Mouse (Mus musculus) T-helper 2 cell (primary cell): ENCODE data around the gene Hdac4.

Experiments
- in situ Hi-C: fragments of 300-600 bp; cut with MboI, MseI; formaldehyde crosslinking; loops from one replicate; pipeline ENCODE4 v1.15.1; 2025; ENCODE audit warnings: high pct_unique_total_duplicates

Hdac4 gene

DNA sequence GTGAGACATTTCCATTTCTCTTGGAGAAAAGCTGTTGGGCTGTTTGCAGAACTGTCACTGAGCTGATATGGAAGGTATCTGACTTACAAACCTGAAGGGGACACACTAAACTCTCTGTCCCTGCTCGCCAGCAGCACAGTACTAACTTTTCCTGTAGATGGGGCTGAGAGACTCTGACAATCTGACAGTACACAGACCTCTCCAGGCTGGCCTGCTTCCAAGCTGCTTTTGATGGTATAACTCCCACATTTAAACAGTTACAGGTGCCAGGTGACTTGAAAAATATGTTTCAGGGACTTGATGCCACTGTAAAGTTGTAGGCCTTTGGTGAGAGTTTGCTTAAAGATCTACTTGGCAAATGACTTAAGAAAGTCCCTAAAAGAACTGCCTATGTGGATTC is 214.1 kb downstream of the Hdac4 start:
- in situ Hi-C loops: no loop called here

DNA sequence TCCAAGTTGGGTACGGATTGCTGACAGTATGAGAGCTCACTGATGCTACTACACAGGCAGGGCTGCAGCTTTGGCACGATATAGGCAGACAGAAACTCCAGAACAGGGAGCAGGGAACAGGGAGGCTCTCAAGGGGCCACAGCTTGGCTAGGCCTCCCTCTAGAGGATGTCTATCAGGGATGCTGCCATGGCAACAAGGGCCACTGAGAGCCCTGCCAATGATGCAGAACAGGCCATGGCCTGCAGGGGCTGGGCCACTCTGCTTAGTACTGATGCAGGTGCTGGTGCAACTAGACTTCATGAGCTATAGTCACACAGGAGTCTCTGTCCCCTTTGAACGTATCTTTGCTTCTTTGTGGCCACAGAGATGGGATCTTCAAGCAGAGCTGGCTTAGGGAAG is 217.1 kb downstream of the Hdac4 start:
- in situ Hi-C loops: no loop called here

DNA sequence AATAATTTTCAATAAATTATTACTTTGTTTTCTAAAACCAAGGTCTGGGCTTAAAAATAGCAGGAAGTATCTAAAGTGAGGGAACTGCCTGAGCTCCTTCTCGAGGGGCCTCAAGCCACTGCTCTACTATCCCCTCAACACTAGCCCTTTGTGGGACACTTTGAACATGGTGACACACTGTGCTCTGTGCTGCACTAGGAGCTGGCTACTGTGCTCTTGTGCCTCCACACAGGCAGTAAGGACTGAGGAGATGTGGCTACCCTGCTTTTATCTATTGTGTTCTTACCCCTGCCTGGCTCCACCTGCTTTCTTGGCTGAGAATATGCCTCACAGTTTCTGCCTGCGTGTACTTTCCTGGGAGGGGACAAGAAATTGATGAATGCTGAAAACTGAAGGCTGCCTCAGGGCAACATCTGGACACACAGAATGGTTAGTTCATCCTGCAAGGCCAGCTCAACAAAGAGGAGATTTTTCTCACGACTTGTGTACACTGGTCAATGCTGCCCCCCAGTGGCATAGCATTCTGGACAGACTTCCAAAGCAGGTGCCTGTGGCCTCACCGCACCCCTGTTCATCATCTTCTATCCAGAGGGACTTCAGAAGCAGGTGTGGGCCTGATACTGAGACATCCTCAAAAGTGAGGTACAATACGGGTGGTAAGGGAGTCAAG is 226.7 kb downstream of the Hdac4 start:
- in situ Hi-C loops: loop anchor here (25.0 kb wide), 1 partner anchor 493 kb away; the partner anchor contains the start of gene Ndufa10

DNA sequence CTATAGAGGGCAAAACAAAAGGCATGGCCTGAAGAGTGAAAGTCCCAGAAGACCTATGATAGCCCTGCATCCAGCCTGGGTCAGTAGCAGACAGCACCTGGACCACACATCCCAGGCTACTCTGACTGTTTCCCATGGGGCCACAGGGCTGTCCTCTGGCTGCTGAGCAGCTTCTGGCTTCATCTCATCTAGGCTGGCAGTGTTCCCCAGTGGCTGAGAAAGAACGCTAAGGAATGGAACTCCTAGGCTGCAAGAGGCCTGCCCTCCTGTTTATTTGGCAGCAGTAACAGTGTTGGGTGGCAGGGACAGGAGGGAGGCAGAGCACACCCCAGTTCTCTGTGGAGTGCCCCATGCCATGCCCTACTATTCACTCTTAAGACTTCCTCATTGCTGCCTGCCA is 228.5 kb downstream of the Hdac4 start:
- in situ Hi-C loops: loop anchor here (25.0 kb wide), 1 partner anchor 495 kb away; the partner anchor contains the start of gene Ndufa10

DNA sequence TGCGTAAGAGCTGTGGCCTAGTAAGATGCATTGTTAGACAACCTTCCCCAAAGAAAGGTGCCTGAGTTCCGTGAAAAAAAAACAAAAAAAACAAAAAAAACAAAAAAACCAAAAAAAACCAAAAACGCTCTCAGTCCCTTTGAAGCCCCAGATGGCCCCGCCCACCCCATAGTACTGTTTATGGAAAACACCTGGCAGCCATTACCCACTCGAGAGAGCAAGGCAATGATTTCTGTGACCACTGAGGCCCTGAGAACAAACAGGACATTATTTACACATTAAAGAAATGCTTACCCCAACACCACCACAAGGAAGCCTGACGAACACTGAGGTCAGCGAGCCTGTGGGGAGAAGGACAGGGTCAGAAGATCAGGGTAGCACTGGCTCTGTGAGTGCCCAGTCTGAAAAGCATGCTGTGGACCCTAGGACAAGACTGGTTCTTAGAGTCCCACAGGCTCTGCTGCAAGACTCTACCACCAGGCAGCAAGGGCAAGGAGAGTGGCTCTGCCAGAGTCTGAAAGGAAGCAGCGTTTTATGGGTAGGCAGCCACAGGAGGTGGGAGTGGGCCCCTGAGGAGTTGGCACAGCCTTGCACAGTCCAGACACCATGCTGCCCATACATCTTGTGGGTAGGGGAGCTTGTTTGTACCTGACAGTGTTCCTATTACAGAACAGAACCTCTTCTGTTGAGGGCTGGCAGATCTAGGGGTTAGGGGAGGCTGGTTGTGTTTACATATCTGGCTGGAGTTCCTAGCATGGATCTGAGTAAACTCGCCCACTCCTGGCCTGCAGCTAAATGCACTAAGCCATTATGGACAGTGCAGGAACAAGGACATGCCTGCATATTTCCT is 230.8 kb downstream of the Hdac4 start:
- in situ Hi-C loops: loop anchor here (5.0 to 25.0 kb wide), 2 partner anchors 393 to 498 kb away; partner anchors contain the start of gene Ndufa10

DNA sequence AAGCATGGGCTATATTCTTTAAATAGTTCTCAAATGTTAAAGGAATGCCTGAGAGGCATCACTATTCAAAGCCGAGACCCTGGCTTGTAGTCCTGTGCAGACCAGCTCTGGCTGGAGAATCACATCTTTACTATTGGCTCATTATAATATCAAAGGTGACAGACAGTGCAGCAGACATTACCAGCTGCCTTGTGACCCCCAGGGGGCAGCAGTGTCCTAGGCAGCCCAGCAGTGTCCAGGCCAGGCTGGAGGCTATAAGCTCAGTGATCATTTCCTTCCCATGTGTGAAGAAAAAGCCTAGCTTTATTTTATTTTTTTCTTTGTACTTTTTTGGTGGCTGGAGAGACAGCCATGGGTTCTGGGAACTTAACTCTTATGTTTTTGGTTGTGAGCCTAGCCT is 233.2 kb downstream of the Hdac4 start:
- in situ Hi-C loops: loop anchor here (5.0 to 25.0 kb wide), 2 partner anchors 395 to 500 kb away; partner anchors contain the start of gene Ndufa10

DNA sequence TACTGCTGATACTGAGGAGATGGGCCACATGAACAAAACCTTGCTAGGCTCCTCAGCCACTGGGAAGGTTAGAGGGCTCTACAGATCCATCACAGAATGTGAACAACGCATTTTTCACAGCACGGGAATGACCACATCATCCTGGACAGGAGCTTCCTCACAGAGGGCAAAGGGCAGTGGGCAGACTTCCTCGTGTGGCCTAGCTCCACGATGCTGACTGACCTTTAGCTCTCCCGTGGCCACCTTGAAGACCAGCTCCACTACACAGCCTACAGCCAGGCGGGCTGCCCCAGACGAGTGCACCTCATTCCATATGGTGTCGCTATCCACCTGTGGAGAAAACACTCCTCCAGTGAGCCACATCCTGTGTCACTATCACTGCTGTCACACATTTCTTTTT is 234.3 kb downstream of the Hdac4 start:
- in situ Hi-C loops: loop anchor here (5.0 to 25.0 kb wide), 2 partner anchors 396 to 501 kb away; partner anchors contain the start of gene Ndufa10

DNA sequence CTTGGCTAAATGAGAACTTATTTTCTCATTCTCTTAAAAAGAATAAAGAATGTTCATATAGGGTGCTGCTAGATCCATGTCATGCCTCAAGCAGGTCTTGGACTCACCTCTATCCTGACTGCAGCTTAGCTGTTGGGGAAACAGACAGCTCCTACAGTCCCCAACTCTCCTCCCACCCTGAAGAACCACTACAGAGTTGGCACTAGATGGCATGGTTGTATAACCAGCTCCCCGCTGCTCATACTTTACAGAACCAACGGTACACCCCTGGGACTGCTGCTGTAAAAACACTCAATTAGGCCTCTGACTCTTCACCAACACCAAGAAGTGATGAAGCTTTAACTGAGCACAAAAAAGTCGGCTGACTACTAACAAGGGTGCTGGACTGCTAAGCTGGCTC is 235.6 kb downstream of the Hdac4 start:
- in situ Hi-C loops: loop anchor here (5.0 to 25.0 kb wide), 2 partner anchors 397 to 502 kb away; partner anchors contain the start of gene Ndufa10

DNA sequence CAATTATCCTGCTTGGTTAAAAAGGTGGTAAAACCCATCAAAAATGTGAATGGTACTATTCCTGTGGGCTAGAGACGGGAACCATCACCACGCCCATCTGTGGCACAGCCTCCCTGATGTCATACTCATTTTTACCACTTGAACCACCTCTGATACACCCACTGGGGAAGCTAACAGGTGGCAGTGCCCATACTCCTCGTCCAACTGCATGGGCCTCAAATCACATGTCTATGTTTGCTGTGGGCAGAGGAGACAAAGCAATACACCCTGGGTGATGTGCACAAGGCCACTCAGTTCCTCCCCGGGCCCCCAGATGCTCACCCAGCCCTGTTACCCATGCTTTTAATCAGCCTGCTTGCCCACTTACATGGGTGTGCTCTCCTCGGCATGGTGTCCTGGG is 236.5 kb downstream of the Hdac4 start:
- in situ Hi-C loops: loop anchor here (25.0 kb wide), 1 partner anchor 503 kb away; the partner anchor contains the start of gene Ndufa10

DNA sequence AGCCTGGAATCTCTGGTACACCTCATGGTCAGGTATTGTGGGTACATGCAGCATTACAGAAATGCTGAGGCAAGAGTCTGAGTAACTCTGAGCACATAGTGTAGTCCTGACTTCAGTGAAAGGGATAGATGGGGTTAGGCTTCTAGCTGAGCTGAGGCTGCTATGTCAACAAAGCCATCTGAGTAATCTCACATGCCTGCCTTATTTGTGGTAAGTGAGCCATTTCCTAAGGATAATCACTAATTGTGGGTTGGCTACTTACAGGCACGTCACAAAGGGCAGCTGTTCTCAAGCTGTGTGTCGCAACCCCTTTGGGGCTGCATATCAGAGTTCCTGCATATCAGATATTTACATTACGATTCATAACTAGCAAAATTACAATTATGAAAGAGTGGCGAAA is 239.3 kb downstream of the Hdac4 start:
- in situ Hi-C loops: loop anchor here (25.0 kb wide), 1 partner anchor 506 kb away; the partner anchor contains the start of gene Ndufa10

DNA sequence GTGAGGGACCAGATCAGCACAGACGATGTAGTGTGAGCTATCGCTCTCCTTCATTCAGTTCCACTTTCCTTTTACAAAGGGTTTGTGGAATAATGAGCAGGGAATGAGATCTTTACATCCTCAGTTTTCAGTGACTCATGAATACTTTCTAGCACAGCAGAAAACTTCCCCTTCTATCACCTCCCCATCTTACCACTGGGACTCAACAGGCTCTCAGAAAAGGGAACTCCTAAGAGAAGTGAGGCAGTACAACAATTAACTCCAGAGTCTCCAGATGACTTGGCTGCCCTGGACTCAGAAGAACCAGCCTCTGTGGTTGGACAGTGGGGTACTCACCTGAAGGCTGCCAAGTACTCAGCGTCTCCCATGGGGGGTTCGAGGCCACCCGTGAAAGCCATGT is 240.5 kb downstream of the Hdac4 start:
- in situ Hi-C loops: loop anchor here (25.0 kb wide), 1 partner anchor 507 kb away; the partner anchor contains the start of gene Ndufa10

DNA sequence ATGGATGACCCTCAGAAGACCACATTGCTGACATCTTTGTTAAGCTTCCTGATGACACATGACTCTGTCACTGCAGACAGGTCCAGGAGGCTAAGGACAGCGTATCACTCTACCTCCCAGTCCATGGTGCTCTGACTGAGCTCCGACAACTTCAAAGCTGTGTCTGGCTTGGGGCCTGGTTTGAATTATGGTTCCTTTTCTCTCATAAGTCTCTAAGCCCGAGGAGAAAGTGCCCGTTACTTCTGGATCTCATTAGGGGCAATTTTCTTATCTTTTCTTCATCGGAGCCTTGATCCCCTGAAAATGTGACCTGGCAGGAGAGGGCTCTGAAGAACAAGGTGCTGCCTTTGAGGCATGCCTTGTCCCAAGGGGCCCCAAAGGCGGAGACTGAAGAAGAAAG is 242.6 kb downstream of the Hdac4 start:
- in situ Hi-C loops: loop anchor here (25.0 kb wide), 1 partner anchor 509 kb away; the partner anchor contains the start of gene Ndufa10

DNA sequence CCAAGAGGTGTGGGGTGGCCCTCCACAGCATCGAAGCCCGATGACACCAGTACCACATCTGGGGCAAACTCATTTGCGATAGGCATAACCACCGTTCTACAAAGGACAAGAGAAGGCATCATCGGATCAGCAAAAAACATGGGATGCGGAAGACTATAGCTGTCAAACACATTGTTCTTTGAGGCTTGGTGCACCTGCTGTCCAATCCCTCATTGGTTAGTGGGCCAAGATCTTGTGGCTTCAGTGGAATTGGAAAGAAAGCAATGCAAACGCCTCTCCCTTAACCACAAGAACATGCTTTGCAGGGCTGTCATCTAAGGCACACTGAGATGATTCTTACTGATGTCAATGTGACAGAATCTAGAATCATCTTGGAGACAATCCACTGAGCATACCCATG is 248.1 kb downstream of the Hdac4 start:
- in situ Hi-C loops: no loop called here

DNA sequence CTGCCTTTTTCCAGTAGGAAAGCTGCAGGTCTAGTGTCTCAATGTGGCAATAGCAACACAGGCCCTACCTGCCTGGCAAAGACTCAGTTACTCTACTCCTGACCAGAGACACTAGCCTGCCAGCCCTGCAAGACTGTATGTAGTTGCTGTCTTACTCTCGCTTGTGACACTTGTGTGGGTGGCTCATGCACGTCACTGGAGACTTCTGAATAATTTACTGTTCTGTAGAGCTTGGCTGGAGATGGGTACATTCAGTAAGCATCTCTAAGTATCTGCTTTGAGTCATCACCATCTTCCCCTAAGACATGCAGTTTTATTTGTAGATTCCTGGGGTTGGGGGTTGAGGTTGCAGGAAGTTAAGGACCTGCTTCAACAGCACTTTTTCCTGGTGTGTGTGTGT is 252.9 kb downstream of the Hdac4 start:
- in situ Hi-C loops: no loop called here

DNA sequence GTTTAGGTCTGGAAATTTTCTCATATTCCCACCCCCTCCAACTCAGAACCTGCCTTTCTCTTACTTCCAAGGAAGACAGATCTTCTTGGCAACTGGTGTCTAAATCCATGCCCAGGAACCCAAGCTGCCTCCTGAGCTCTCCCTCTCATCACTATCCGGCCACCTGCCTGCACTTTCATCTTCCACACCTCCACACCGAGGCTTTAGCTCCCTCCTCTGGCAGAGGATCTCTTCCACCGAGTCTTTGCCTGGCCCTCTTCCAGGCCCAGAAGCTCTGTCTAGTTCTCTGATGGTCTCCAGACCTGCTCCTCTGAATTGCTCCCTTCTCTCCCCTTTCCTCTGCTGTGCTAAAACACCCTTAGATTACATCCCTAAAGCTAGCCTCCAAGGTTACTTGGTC is 253.5 kb downstream of the Hdac4 start:
- in situ Hi-C loops: no loop called here

DNA sequence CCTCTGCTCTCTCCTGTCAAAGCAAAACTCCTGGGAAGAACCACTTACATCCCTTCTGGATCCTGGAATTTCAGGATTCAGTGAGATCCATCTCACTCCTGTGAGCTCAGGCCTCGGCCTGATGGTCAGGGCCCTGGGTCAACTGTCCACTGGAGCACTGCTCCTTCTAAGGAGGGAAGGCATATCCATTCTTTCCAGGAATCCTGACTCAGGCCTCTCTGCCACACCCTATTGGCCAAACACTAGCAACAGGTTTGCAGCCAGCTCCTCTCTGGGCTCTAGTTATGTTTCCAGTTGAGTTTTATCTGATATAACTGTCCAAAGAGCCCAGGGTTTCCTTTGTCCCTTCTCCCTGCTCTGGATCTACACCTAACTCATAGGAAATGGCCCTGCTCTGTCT is 254.4 kb downstream of the Hdac4 start:
- in situ Hi-C loops: no loop called here

DNA sequence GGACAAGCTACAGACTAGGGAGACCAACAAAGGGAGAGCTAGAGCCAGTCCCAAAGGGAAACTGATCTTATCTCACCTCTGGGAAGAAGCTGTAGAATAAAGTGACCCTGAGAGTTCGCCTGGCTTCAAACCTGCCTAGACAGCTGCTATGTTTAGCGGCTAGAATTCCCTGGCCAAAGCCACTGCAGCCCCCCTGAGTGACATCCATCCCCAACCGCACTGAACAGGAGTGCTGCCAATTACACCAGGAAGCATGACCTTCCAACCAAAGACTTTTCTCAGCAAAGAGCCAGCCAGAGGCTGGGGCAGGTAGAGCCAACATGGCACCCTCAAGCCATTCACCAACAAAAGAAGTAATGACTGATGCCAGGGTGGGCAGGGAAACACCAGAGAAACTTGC is 260.3 kb downstream of the Hdac4 start:
- in situ Hi-C loops: no loop called here

DNA sequence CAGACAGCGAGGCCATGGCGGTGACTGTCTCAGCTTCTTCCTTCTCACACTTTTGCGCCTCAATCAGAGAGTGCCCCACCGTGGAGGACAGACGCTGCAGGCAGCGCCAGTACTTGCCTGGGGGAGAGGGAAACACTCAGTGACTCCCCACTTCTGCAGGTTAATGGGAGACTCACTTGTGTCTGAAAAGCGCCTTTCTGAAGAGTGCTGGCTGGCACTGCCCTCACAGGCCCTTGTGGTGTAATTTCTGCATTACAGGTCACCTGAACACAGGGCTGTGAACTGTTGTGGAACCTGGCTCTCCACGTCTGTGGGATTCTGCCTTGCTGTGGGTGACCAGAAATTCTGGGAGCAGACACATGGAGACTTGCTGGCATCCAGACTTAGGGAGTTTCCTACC is 261.8 kb downstream of the Hdac4 start:
- in situ Hi-C loops: no loop called here

DNA sequence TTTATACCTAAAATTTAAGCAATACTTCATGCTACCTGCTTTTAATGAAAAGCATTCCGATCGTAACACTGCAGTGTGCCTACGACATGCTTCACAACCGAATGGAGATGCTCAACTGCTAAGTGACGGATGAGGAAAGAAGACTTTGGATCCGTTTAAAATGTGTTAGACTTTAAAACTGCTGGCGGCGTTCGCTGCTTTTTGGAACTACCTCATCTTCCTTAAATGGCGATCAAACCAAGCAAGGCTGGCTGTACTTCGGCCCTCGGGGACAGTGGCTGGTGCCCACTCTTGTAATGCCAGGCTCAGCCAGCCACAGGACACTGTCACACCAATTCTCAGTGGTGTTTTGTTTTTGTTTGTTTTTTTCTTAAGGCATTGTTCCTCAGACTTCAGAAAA is 263.3 kb downstream of the Hdac4 start:
- in situ Hi-C loops: no loop called here

DNA sequence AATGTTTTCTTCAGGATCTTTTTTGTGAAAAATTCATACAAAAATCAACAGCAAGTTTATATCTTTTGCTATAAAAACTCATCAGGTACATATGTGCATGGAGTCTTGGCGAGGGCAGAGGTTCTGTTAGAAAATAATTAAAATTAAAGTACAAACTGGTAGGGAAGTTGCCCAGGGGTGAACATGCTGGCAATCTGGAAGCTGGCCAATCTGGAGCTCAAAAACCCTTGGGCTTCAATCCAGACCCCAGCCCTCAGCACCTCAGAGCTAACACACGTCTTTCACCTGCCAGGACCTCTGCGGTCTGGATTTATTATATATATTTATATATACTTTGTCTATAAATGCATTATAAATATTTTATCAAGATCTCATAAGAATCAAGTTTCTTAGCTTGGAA is 263.7 kb downstream of the Hdac4 start:
- in situ Hi-C loops: no loop called here

DNA sequence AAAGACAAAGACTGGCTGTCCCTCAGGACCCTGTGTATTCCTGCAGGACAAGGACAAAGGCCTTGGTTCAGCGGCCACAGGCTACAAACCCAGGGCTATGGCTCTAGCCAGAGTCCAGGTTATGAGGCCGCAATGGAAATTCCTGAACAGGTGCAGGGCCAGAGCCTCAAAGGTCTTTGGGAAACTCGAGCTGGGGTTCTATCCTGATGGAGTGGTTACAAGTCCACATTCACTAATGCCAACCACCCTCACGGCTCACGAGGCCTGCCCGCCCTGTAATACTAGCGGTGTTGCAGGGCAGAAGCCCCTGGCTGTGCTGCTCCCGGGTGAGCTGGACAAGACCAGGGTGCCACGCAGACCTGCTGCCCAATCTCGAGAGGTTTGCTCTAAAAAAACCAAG is 264.3 kb downstream of the Hdac4 start:
- in situ Hi-C loops: no loop called here

DNA sequence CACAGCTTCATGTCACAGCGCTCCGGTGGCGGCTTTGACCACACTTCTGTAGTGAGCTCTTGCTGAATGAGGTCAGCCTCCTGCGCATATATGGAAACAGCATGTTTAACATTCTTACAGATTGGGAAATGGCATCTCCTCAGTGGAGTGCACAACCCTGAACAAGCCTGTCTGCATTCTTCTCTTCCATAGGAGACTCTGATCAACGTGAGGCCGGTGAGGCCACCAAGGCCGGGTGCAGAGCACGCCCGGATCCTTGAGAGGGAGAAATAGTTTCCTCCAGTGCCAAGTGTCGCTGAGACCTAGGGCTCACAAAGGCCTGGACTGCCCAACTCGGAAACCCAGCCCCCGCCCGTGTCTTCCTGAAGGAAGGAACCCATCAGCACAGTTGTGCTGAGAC is 266.4 kb downstream of the Hdac4 start:
- in situ Hi-C loops: no loop called here
